Mouse (Mus musculus) kidney, postnatal 36 days (tissue): ENCODE data around the gene Ptpn13.

Source experiments
- DNase-seq, 2 experiments: peaks; one replicate each; pipeline ENCODE4 v3.0.0; 2021 to 2022; ENCODE audit warnings: mixed read lengths in 2 of 2

Gene Ptpn13

DNA sequence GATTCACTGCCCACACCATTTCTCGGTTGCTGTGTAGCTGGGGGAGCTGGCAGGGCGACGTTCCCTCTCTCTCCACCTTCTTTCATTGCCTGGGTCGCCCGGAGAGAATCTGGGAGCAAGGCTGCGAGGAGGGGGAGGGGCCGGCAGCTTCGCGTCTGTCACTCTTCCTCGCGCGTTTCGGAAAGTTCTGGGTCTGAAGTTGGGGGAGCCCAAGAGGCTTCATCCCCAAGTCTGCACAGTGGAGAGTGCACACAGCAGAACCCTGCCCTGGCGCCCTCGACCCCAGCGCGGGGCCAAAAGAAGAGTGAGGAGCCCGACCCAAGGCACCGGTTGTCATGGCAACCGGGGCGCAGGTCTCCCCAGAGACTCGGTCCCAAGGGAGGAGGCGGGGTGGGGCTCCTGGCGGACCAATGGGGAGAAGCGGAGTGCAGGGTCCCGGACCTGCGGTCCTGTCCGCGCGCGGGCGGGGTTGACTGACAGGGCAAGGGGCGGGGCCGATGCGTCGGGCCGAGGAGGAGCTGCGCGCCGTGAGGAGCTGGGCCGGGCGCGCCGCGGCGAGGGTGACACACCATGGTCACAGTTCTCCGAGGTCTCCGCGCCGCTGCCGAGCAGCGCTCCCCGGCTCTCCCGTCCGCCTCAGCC lies at the start of gene Ptpn13:
TSS of gene Ptpn13 (plus strand) at position 515 of the 642 bp plus-strand sequence.
- peak; percentile 98 to 99 for DNase-seq

DNA sequence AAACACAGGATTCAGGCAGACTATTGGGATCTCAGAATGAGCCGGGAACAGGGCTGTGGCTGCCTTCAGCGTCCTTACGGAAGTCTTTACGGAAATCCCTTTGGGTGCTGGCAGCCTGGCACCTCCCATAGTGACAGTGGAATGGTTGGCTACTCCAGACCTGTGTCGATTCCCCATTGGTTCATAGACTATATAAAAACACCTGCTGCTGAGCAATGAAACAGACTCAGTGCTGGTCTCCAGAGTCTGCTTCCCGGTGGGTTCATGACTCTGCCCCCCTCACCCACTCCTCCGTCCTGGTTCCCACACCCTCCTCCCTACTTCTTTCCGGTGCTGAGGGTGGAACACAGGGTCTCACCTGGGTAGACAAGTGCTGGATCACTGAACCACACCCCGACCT lies 49.8 kb upstream of the Ptpn13 start:
- no peak for DNase-seq

DNA sequence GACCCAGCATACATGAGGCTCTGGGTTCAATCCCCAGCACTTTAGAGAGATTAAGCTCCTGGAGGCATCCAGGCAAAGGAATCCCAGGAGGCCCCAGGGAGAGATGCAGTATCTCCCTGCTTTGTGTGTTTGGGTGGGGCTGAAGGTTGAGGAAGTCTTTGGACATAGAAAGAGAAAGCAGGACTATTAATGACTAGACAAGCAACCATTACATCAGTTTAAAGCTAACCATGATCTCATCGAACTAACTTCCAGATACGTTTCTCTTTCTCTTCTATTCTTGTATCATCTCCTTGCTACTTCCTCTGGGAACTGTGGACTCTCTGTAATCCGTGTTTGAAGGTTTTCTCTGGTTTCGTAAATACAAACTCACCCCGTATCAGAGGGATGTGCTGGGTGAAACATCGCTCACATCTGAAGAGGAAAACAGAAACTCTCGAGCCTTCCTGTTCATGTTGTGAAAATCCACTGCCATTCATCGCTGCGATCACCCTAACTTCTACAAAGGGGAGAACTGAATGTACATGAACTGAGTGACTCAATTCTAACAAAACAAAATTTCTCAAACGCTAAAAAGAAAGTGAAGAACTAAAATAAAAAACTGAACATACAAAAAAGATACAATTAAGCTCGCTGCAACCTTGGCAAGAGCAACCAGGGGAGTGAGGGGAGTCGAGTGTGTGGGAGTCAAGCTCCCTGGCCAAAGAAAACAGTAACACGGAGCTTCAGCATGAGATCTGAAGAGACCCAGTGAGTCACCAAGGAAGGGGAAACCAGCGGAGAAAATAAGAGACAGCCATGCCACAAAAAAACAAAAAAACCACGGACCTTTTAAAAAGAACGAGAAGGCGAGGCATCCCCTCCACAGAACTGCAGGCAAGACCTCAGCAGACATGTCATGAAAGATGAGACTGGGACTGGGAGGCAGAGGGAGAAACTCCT lies 48.4 kb upstream of the Ptpn13 start:
- no peak for DNase-seq

- no peak for DNase-seq
Observed at GRCm38 (mm10) chr5:103377493-103378130, 47.4 kb upstream of the Ptpn13 start.

GRCm38 (mm10) chr5:103380785-103381527 lies 44.0 kb upstream of the Ptpn13 start:
- DNase-seq: no peak

DNA sequence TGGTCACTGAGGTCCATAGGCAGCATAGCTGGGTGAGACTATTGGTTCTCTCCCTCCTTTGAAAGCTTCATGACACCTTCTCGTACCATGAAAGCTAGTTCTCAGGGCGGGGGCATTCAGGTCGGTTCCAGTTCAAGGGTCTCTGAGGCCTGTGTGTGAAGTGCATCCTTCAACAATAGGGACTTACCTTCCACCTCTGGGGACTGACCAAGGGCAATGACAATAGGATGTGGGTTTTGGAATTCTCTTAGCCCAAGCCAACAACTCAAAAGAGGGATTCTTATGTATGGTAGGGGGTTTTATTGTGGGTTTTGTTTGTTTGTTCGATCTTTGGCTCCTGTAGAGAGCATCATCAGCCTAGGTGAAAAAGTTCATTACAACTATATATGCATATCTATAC lies 42.0 kb upstream of the Ptpn13 start:
- no peak for DNase-seq

DNA sequence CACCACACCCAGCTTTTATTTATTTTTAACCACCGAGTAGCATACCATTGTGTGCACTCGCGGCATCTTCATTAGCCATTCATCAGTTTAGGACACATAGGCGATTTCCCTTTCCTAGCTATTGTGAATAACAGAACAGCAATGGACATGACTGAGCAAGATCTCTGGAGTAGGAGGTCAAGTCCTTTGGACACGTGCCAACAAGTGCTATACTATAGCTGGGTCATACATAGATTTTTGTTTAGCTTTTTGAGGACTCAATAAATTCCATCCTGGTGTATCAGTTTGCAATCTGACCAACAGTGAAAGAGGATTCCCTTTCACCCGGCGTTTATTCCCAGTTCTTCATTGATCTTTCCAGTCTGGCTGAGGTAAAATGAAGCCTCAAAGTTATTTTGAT lies 41.0 kb upstream of the Ptpn13 start:
- DNase-seq: no peak

DNA sequence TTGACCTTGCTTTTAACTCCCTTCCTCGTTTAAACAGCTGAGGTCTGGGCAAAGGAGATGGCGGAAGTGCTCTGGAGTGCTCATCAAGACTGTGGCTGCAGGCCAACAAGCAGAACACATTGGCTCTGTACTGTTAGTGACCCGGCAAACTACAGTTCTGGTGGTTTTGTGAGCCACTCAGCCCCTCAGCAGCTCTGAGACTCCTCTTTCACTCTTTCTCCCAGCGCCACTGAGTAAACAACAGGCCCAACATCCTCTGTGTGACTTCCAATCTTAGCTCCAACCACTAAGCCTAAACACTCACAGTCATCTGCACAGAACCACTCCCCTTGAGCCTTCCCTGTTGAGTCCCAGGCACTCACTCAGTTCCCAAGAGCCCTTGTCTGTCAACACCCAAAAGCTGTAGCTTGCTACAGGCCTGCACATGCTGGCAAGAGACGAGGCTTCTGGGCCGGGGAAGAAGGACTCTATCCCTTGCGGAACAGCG lies 37.4 kb upstream of the Ptpn13 start:
- peak; percentile 57 to 77 for DNase-seq

DNA sequence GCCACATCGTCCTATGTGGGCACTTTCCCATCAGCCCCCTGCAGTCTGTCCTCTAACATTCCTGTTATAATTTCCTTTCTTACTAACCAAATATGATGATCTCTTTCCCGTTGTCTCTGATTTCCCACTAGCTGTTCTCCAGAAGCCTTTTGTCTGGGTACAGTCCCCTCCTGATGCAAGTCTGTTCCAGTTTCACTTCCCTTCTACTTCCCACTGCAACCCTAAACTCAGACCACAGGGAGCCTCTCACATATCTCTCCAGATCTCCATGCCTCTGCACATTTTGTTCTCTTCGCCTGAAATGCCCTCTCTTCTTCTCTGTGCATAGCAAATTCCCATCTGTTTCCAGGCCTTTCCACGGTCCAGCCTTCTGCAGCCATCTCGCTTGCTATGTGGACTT lies 35.6 kb upstream of the Ptpn13 start:
- no peak for DNase-seq

DNA sequence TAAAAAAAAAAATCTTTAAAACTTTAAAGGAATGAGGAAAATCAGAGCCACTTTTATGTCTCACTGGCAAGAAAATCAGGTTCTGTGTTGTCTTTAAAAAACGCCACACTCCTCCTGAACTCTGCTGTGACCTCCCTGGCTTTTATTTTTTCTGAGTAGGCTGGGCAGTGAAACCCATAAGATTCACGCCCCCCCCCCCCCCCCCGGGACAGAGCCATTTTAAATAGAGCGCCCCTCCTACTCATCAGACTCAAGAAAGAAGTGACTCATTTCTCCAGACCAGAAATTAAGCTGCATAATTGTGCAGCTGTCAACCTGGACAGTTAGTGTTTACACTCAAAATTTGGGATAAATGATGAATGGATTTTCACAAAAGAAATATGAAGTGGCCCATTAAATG lies 31.8 kb upstream of the Ptpn13 start:
- DNase-seq: no peak

- DNase-seq: no peak
Observed at GRCm38 (mm10) chr5:103393752-103394151, 31.2 kb upstream of the Ptpn13 start.

DNA sequence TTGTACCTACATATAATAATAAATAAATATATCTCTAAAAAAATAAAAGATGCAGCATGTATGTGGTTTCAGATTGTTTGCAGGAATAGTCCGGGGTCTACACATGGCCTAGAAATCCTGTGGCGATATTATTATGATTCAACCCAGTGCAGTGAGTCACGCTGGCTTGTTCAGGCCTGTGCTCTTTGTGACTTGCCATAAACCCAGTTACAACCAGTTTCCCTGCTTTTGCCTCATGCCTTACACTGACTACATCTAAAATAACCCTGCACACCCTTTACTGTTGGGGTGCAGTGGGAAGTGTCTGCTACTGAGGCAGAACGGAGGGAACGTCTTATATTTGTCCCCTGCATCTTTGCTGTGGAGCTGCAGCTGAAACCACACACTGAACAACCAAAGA lies 29.3 kb upstream of the Ptpn13 start:
- no peak for DNase-seq

DNA sequence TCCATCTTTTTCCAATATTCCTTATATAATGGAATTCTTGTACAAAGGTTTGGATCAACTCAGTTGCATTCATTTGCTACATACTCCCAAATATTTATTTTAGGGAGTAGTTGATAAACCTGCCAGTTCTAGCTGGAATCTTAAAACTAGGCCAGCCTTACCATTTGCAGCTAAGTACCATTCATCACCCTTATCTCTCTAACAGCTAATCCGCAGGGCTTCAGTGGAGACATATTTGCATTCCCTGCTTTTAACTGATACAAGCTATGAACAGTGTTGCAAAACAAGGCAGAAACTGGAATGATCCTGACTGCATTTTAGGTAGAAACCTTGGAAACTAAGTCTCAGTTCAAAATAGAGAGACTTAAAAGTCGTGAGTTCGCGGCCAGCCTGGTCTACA lies 27.6 kb upstream of the Ptpn13 start:
- DNase-seq: no peak

DNA sequence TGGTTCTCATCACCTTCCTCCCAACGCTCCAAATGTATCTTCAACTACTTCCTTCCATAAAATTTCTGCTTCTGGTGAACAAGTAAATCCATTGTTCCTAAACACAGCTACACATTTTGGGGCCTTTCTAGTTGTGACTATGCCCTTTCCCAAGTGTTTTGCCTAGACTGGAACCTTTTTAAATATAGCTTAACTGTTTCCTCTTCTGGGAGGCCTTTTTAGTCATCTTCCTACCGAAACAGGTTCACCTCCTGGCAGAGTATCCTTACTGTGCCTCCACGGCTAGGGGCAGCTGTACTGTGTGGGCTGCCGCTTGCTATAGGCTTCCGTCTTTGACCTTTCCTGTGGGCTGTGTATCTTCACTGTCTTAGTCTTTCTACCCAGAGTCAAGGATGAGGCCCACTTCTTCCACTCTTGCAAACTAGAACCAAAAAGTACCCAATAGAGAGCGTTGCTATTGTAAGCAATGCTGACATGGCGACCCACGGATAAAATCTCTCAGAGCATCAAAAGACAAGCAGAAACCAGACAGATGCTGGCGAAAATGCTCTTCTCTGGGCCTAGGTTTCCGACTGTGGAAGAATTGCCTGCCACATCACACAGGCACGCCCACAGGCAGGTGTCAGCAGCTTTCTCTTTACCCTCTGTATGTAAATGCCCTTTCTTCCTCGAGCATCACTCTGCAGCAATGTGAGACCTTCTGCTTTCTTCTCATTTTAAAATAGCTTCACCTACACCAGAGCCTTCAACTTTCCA lies 20.6 kb upstream of the Ptpn13 start:
- DNase-seq: no peak

DNA sequence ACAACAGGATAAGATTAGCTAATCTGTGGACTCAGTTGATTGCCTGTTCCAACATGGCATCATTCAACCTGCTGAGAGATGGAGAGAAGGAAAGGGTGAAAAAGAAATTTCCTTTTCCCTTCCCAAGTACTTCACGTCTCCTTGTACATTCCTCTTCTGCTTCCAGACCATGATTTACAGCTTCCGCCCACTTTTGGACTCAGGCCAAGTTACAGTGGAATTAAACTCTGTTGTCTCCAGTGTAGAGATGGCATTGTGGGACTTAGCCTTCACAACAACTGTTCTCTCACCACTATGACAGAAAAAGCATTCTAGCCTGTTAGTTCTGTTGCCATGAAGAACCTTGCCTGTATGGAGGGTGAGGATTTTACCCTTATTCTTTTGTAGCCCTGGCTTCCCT lies 19.1 kb upstream of the Ptpn13 start:
- DNase-seq: peak in 1 of 2 experiments; percentile 36

- DNase-seq: no peak
Observed at GRCm38 (mm10) chr5:103412020-103412747, 12.8 kb upstream of the Ptpn13 start.

DNA sequence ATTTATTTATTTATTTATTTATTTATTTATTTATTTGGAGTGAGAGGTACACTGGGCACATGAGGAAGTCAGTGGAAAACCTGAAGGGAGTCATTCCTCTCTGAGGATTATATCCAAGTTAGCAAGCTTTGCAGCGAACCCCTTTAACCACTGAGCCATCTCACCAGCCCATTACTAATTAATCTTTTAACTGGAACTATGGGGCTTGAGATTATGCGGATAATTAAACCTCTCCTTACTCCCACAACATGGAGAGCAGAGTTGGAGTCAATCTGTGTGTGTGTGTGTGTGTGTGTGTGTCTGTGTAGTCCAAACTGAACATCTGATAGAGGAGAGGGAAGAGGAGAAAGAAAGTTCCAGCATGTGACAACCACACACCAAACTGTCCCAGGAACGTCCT lies 10.4 kb upstream of the Ptpn13 start:
- peak; percentile 54 to 60 for DNase-seq

DNA sequence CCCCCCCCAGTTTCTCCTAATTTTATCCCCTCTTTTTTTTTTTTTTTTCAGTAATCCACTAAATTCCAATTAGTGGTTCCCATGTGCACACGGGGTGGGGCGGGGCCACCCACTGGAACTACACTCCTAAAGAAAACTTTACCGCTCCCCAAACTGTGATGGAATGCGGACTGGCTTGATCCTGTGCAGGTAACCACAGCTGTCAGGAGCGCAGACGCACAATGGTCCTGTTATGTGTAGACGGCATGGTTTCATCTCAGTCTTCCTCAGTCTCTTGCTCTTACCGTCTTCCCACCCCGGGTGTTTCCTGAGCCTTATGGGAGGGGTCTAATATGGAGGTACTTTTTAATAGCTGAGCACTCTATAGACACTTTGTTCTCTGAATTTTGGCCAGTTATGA lies 7.0 kb upstream of the Ptpn13 start:
- DNase-seq: no peak

DNA sequence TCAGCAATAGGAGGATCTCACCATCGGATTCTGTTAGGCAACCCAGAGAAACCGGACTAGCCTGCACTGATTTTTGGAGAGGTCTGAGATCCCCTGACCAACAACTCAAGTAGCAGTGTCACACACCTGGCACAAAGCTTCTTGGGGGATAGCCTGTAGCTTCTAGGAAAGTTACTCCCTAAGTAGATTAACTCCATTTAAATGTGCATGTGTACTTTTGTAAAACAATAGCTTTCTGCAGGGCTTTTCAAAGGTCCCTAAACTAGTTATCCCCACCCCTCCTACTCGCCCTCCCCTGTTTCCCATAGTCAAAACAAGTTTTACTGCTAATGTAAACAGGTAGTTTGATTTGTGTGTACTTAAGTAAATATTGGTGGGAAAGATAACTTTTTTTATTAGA lies 6.1 kb upstream of the Ptpn13 start:
- DNase-seq: no peak

DNA sequence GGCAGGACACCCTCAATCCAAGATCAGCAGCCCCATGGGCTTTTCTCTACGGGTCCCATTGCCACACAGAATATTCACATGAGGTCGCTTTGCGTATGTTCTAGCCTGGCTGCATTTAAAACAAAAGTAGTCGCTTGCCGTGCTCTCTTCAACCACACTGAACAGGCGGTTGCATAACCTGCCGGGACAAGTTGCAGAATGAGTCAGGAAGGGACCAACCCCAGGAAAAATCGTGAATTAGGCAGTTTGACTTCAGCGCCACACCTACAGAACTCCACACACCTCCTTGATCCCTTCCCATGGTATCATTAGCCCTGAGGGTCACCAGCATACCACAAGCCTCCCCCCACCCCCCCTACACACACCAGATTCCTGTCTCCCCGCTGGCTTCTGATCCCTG lies 4.4 kb upstream of the Ptpn13 start:
- peak; percentile 52 to 55 for DNase-seq

- DNase-seq: no peak
Observed at GRCm38 (mm10) chr5:103422609-103423008, 2.4 kb upstream of the Ptpn13 start.
